Mouse (Mus musculus): ENCODE measurements around the gene Rnase4. TPM values are rescaled to one million over a fixed set of nuclear protein-coding genes. Genes with fewer than 3 reads are reported as not detected.

The Rnase4 gene
- total RNA-seq, 1 experiment from 2014 or later = 6.2 TPM

DNA sequence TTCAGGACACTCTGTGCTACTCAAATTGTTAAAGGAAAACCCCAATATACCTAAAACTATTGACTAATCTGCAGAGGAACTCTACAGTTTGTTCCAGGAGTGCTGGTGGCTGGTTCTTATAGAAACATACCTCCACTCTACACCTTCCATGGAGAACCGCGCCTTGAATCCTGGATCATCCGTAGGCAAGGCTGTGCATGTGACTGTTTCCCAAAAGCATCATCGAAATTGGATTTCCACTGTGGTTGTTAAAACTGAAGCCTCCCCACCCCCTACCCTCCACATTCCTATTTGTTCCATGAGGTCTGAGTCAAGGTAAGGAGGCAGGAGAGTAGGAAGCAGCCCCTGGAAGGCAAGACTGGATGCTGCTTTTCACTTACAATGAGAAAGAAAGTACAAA, 53.6 kb downstream of the Rnase4 start:
- ATAC-seq (replicated peaks in 1 of 2; ENCODE audit: insufficient read depth in 1 of 2, low FRiP score in 2 of 2, low TSS enrichment in 1 of 2, low read depth in 1 of 2, poor library complexity in 2 of 2, severe bottlenecking in 2 of 2) = no peak

DNA sequence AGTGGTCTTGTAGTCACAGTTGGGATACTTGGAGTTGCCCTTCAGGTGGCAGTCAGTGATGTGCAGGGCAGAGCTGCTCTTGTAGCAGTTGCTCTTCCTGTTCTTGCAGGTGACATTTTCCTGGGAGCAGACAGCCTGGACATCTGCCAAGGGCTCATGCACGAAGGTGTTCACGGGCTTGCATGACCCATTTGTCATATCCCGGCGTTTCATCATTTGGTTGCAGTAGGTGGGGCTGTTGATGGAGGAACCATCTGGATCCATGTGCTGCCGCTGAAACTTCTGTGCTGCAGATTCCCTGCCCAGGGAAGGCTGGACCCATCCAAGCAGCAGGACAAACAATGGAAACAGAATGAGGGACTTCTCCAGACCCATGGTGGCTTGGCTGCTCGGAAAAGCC, 54.6 kb downstream of the Rnase4 start:
- no peak for ATAC-seq (replicated peaks in 1 of 2; ENCODE audit: insufficient read depth in 1 of 2, low FRiP score in 2 of 2, low TSS enrichment in 1 of 2, low read depth in 1 of 2, poor library complexity in 2 of 2, severe bottlenecking in 2 of 2)

DNA sequence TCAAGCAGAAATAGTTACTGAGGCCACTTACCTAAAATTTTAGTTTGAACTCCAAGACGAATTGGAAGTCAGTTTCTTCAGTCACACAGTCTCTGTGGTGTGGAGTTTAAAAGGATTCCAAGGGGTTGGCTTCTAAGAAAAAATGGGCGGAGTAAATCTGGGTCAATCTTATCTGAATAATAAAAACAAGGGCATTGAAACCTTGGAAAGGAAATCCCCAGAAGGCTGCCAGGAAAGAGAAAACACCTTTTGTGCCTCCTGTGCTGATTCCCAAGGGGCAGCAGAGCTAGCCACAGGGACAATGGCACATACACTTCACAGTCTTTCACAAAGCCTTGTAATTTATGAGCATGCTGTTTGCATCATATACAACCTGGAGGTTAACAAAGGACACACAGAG, 55.8 kb downstream of the Rnase4 start, which contains the start of gene Rnase1:
Gene Rnase1 (minus strand): TSS at position 101 of the 400 bp plus-strand sequence.
- no peak for ATAC-seq (replicated peaks in 1 of 2; ENCODE audit: insufficient read depth in 1 of 2, low FRiP score in 2 of 2, low TSS enrichment in 1 of 2, low read depth in 1 of 2, poor library complexity in 2 of 2, severe bottlenecking in 2 of 2)

DNA sequence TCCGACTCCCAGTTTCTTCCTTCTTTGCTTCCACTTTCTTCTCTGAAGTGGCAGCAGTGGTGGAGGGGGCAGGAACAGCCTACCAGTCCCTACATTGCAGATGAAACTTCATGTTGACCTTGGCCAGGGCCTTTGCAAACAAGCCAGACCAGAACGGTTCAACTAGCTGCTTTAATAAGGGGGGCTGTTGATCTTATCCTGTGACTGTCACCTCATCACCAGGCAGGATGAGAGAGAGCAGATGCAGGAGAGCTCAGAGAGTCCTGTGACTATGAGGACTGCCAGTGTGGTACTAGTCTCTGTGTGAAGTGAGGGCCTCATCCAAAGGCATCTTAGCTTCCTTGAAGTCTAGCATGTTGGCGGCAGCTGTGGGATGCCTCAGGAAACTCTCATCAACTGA, 57.1 kb downstream of the Rnase4 start:
- no peak for ATAC-seq (replicated peaks in 1 of 2; ENCODE audit: insufficient read depth in 1 of 2, low FRiP score in 2 of 2, low TSS enrichment in 1 of 2, low read depth in 1 of 2, poor library complexity in 2 of 2, severe bottlenecking in 2 of 2)

DNA sequence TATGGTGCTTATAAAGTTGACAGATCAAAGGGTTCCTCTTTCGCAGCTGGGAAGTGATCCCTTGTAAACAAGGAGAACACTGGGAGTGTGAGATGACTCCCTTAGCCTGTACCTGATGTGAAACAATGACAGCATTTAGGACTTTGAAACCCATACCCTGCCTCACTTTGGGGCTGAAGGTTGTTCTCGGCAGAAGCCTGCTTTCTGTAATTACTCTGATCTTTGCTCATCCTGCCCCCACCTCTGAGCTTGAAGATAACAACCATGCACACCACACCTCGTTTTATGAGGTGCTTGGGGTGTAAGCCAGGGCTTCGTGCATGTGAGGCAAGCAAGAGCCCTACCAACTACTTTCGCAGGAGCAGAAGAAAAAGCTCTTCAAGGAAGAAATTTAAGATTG, 58.3 kb downstream of the Rnase4 start:
- no peak for ATAC-seq (replicated peaks in 1 of 2; ENCODE audit: insufficient read depth in 1 of 2, low FRiP score in 2 of 2, low TSS enrichment in 1 of 2, low read depth in 1 of 2, poor library complexity in 2 of 2, severe bottlenecking in 2 of 2)

DNA sequence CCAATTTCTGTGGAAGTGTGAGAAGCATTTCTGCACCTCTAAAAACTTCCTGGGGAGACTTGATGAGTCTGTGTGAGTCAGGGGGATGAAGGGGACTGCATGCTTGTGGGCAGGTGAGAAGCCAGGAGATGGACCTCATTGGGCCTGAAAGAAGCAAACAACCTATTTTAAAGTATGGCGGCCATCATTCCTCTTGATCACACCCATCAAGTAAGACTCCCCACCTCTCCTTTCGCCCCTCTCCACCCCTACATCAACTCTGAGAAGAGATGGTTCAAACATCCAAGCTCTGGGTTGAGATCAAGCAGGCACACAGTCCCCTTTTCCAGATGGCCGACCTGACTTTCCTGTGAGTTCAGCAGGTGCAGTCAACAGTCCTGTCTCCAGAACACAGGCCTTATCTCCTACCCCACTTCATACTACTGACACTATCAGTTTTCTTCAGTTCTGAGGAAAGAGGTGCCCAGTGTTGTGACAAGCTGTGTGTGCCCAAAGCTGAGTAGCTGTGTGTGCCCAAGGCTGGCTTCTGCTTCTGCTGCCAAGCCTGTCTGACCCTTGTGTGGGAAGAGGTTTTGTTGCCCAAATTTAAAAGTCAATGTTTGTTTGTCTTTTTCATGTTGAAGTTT, 59.4 kb downstream of the Rnase4 start:
- ATAC-seq (replicated peaks in 1 of 2; ENCODE audit: insufficient read depth in 1 of 2, low FRiP score in 2 of 2, low TSS enrichment in 1 of 2, low read depth in 1 of 2, poor library complexity in 2 of 2, severe bottlenecking in 2 of 2) = no peak

DNA sequence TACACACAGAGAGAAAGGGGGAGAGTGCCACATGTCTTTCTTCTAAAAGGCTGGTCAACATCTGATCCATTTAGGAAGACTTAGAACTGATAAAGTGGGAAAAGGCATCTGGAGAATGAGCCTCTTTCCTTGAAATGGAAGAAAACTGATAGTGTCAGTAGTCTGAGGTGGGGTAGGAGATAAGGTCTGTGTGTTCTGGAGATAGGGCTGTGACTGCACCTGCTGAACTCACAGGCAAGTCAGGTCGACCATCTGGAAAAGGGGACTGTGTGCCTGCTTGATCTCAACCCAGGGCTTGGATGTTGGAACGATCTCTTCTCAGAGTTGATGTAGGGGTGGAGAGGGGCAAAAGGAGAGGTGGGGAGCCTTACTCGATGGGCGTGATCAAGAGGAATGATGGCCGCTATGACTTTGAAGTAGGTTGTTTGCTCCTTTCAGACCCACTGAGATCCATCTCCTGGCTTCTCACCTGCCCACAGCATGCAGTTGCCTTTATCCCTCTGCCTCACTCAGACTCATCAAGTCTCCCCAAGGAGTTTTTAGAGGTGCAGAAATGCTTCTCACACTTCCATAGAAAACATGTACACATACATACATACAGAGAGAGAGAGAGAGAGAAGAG, 61.5 kb downstream of the Rnase4 start:
- ATAC-seq (replicated peaks in 1 of 2; ENCODE audit: insufficient read depth in 1 of 2, low FRiP score in 2 of 2, low TSS enrichment in 1 of 2, low read depth in 1 of 2, poor library complexity in 2 of 2, severe bottlenecking in 2 of 2) = no peak

Other genes starting within 250 kb of the Rnase4 start
- 6.6 and 24.2 TPM in 2 replicates for gene Tep1, start 220.5 kb upstream of the Rnase4 start, total RNA-seq (2017)
- gene Klhl33, start 193.6 kb upstream of the Rnase4 start, total RNA-seq (2017) = not detected in 2 replicates
- 106 and 113 TPM in 2 replicates for gene Osgep, start 166.2 kb upstream of the Rnase4 start, total RNA-seq (2017)
- 136 and 150 TPM in 2 replicates for gene Apex1, start 166.1 kb upstream of the Rnase4 start, total RNA-seq (2017)
- 9.0 and 15.9 TPM in 2 replicates for gene Pip4p1, start 160.2 kb upstream of the Rnase4 start, total RNA-seq (2017)
- 101 and 172 TPM in 2 replicates for gene Pnp, start 160.0 kb upstream of the Rnase4 start, total RNA-seq (2017)
- 45.7 and 69.8 TPM in 2 replicates for gene Gm49342, start 146.6 kb upstream of the Rnase4 start, total RNA-seq (2017)
- gene Pnp2, start 135.1 kb upstream of the Rnase4 start, total RNA-seq (2017) = 3.5 and 4.7 TPM in 2 replicates
- not detected in 2 replicates for gene Rnase10, start 83.3 kb upstream of the Rnase4 start, total RNA-seq (2017)
- gene Rnase9, start 49.2 kb upstream of the Rnase4 start, total RNA-seq (2017) = not detected in 2 replicates
- gene Rnase11, start 40.9 kb upstream of the Rnase4 start, total RNA-seq (2017) = not detected in 2 replicates
- gene Rnase12, start 33.4 kb upstream of the Rnase4 start, total RNA-seq (2017) = 5.3 TPM in 1 of 2 replicates, not detected in the other
- gene Olfr750, start 16.6 kb upstream of the Rnase4 start, total RNA-seq (2017) = not detected in 2 replicates
- gene Ang, start 73 bp downstream of the Rnase4 start, total RNA-seq (2017) = 5.9 TPM in 1 of 2 replicates, not detected in the other
- not detected in 2 replicates for gene Eddm3b, start 23.3 kb downstream of the Rnase4 start, total RNA-seq (2017)
- 66.9 and 80.2 TPM in 2 replicates for gene Rnase6, start 32.8 kb downstream of the Rnase4 start, total RNA-seq (2017)
- gene Rnase1, start 55.7 kb downstream of the Rnase4 start, total RNA-seq (2017) = not detected in 2 replicates
- not detected in 2 replicates for gene Rnase2b, start 71.2 kb downstream of the Rnase4 start, total RNA-seq (2017)
- gene Ang2, start 108.1 kb downstream of the Rnase4 start, total RNA-seq (2017) = not detected in 2 replicates
- gene Ear14, start 112.3 kb downstream of the Rnase4 start, total RNA-seq (2017) = not detected in 2 replicates
- not detected in 2 replicates for gene Rnase2a, start 165.0 kb downstream of the Rnase4 start, total RNA-seq (2017)

All from hematopoietic stem cell, adult 5-6 weeks (primary cell).